Comparison of ENCODE assay signal across 16 mouse cellular contexts in the genomic region with DNA sequence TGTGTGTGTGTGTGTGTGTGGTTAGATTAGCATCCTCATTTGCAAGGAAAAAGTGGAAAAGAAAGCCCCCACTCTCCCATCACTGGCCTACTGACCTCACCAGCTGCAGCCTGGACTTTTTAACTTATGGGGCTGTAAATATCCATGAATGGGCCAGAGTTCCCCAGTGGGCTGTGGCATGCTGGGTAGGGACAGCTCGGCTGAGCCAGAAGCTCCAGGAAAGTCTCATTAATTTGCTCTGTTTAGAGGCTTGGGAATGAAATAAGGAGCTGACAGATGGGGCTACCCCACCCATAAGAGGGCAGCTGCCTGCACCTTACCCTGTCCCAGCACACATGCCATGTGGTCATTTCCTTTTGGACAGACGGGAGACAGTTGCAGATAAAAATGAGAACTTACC. TPM values are rescaled to one million over a fixed set of nuclear protein-coding genes. Genes with fewer than 3 reads are reported as not detected.
DNase-seq lines count a peak whose midpoint lies in the region; ATAC-seq lines count a peak whose summit lies in the region.
"Had no signal": no experiment of that assay in that cellular context is flagged by ENCODE, and none has a peak within 500 bp of the region (broad histone marks: within the 10 kb centered on the region; RNA-seq: fewer than 3 reads in every experiment).

No protein-coding gene starts in this region.

- no peak for DNase-seq in embryonic facial prominence, embryonic 11.5 days (ENCODE audit: low spot score)
- no peak for DNase-seq in embryonic facial prominence, embryonic 10.5 days (ENCODE audit: low spot score)
- DNase-seq in midbrain, embryonic 11.5 days (ENCODE audit: low spot score, missing footprints): no peak
- no peak for DNase-seq in lung, postnatal 25 days (ENCODE audit: low spot score)
- DNase-seq: cerebellum, adult 9-11 months; lung, postnatal 10 days had no signal

- 0 out of 2 replicates have a peak overlapping the region, but pooled peaks have one; percentile 16 for H3K27ac ChIP-seq in embryonic facial prominence, embryonic 11.5 days (replicated peaks; ENCODE audit: low read depth, low read length)
- H3K27ac ChIP-seq in embryonic facial prominence, embryonic 10.5 days (replicated peaks): no peak overlapping the region
- peak overlapping the region; percentile 94 for H3K27ac ChIP-seq in forebrain, embryonic 13.5 days
- H3K27ac ChIP-seq in midbrain, embryonic 11.5 days (ENCODE audit: low read depth, low read length): peak overlapping the region; percentile 85; the same call in 1 of the 2 replicates
- peak overlapping the region; percentile 90 for H3K27ac ChIP-seq in neural tube, embryonic 13.5 days (replicated peaks)
- H3K27ac ChIP-seq in kidney, embryonic 16.5 days (ENCODE audit: low read length): no peak overlapping the region
- H3K27ac ChIP-seq in heart, embryonic 11.5 days (ENCODE audit: low read depth, low read length): no peak overlapping the region
- H3K27ac ChIP-seq: embryonic facial prominence, embryonic 15.5 days; heart, embryonic 13.5 days; kidney, embryonic 15.5 days; left cerebral cortex, adult 2 months; limb, embryonic 13.5 days; liver, embryonic 15.5 days had no signal

- no peak overlapping the region for H3K9ac ChIP-seq in embryonic facial prominence, embryonic 11.5 days (replicated peaks; ENCODE audit: low read length)
- H3K9ac ChIP-seq in forebrain, embryonic 13.5 days: no peak overlapping the region
- H3K9ac ChIP-seq in midbrain, embryonic 11.5 days (ENCODE audit: low read length): no peak overlapping the region
- no peak overlapping the region for H3K9ac ChIP-seq in neural tube, embryonic 13.5 days
- H3K9ac ChIP-seq in kidney, embryonic 16.5 days (replicated peaks; ENCODE audit: low read length): no peak overlapping the region
- no peak overlapping the region for H3K9ac ChIP-seq in heart, embryonic 11.5 days (ENCODE audit: low read depth, low read length)
- H3K9ac ChIP-seq: embryonic facial prominence, embryonic 15.5 days; heart, embryonic 13.5 days; kidney, embryonic 15.5 days; limb, embryonic 13.5 days; liver, embryonic 15.5 days had no signal

- no peaks in the 10 kb centered on the region for H3K36me3 ChIP-seq in embryonic facial prominence, embryonic 11.5 days (replicated peaks; ENCODE audit: control insufficient read depth, insufficient read depth, low read depth, low read length)
- H3K36me3 ChIP-seq in embryonic facial prominence, embryonic 10.5 days (replicated peaks): no peaks in the 10 kb centered on the region
- peaks cover 10% of the 10 kb centered on the region for H3K36me3 ChIP-seq in forebrain, embryonic 13.5 days (ENCODE audit: poor library complexity, severe bottlenecking)
- H3K36me3 ChIP-seq in midbrain, embryonic 11.5 days (ENCODE audit: control insufficient read depth, insufficient read depth, low read length): no peaks in the 10 kb centered on the region
- no peaks in the 10 kb centered on the region for H3K36me3 ChIP-seq in neural tube, embryonic 13.5 days
- H3K36me3 ChIP-seq in kidney, embryonic 16.5 days (ENCODE audit: insufficient read depth, low read length): no peaks in the 10 kb centered on the region
- H3K36me3 ChIP-seq in heart, embryonic 11.5 days (ENCODE audit: control insufficient read depth, insufficient read depth, low read length): no peaks in the 10 kb centered on the region
- H3K36me3 ChIP-seq: embryonic facial prominence, embryonic 15.5 days; heart, embryonic 13.5 days; kidney, embryonic 15.5 days; limb, embryonic 13.5 days; liver, embryonic 15.5 days had no signal

- 39% methylated on average over 2 of the region's 2 CpGs for WGBS in embryonic facial prominence, embryonic 11.5 days
- 51% methylated on average over 2 of the region's 2 CpGs for WGBS in embryonic facial prominence, embryonic 10.5 days
- 14% methylated on average over 2 of the region's 2 CpGs for WGBS in forebrain, embryonic 13.5 days
- 45% methylated on average over 2 of the region's 2 CpGs for WGBS in midbrain, embryonic 11.5 days
- 6% methylated on average over 2 of the region's 2 CpGs for WGBS in neural tube, embryonic 13.5 days
- WGBS in kidney, embryonic 16.5 days: 23% methylated on average over 2 of the region's 2 CpGs
- WGBS in heart, embryonic 11.5 days (ENCODE audit: insufficient replicate concordance): 47% methylated on average over 2 of the region's 2 CpGs

- H3K9me3 ChIP-seq in embryonic facial prominence, embryonic 11.5 days (replicated peaks; ENCODE audit: control insufficient read depth, low read length): no peaks in the 10 kb centered on the region
- no peaks in the 10 kb centered on the region for H3K9me3 ChIP-seq in embryonic facial prominence, embryonic 10.5 days
- H3K9me3 ChIP-seq in forebrain, embryonic 13.5 days (replicated peaks): no peaks in the 10 kb centered on the region
- H3K9me3 ChIP-seq in midbrain, embryonic 11.5 days (ENCODE audit: control insufficient read depth, low read length): no peaks in the 10 kb centered on the region
- H3K9me3 ChIP-seq in neural tube, embryonic 13.5 days: no peaks in the 10 kb centered on the region
- H3K9me3 ChIP-seq in kidney, embryonic 16.5 days (ENCODE audit: low read length): no peaks in the 10 kb centered on the region
- no peaks in the 10 kb centered on the region for H3K9me3 ChIP-seq in heart, embryonic 11.5 days (replicated peaks; ENCODE audit: control insufficient read depth, low read length)
- H3K9me3 ChIP-seq: embryonic facial prominence, embryonic 15.5 days; heart, embryonic 13.5 days; kidney, embryonic 15.5 days; limb, embryonic 13.5 days; liver, embryonic 15.5 days had no signal

- ATAC-seq in embryonic facial prominence, embryonic 11.5 days (replicated peaks; ENCODE audit: insufficient number of reproducible peaks, low FRiP score, low TSS enrichment, low read depth): peak; percentile 46; the same call in 1 of the 2 replicates
- no peak for ATAC-seq in forebrain, embryonic 13.5 days
- peak; percentile 67 for ATAC-seq in midbrain, embryonic 11.5 days (ENCODE audit: low FRiP score)
- ATAC-seq in neural tube, embryonic 13.5 days (ENCODE audit: low read depth): peak; percentile 40; the same call in 1 of the 2 replicates
- ATAC-seq in kidney, embryonic 16.5 days (ENCODE audit: low FRiP score, low TSS enrichment): no peak
- ATAC-seq in heart, embryonic 11.5 days (replicated peaks; ENCODE audit: insufficient number of reproducible peaks, low FRiP score, low TSS enrichment): no peak

- no peaks in the 10 kb centered on the region for H3K27me3 ChIP-seq in embryonic facial prominence, embryonic 11.5 days (ENCODE audit: control insufficient read depth, insufficient read depth, low read length)
- H3K27me3 ChIP-seq in embryonic facial prominence, embryonic 10.5 days (replicated peaks; ENCODE audit: low read depth, poor library complexity, severe bottlenecking): peaks cover 15% of the 10 kb centered on the region; the same call in 1 of the 2 replicates
- H3K27me3 ChIP-seq in forebrain, embryonic 13.5 days: no peaks in the 10 kb centered on the region
- H3K27me3 ChIP-seq in midbrain, embryonic 11.5 days (ENCODE audit: control insufficient read depth, insufficient read depth, low read length): no peaks in the 10 kb centered on the region
- H3K27me3 ChIP-seq in neural tube, embryonic 13.5 days: no peaks in the 10 kb centered on the region
- no peaks in the 10 kb centered on the region for H3K27me3 ChIP-seq in kidney, embryonic 16.5 days (ENCODE audit: insufficient read depth, low read length)
- H3K27me3 ChIP-seq in heart, embryonic 11.5 days (ENCODE audit: control insufficient read depth, insufficient read depth, low read length): 0 out of 2 replicates have a peak, but pooled peaks cover 2% of the 10 kb centered on the region
- H3K27me3 ChIP-seq: embryonic facial prominence, embryonic 15.5 days had no signal

- H3K4me3 ChIP-seq in embryonic facial prominence, embryonic 11.5 days (ENCODE audit: low read depth, low read length): no peak overlapping the region
- H3K4me3 ChIP-seq in embryonic facial prominence, embryonic 10.5 days: no peak overlapping the region
- no peak overlapping the region for H3K4me3 ChIP-seq in forebrain, embryonic 13.5 days
- H3K4me3 ChIP-seq in midbrain, embryonic 11.5 days (ENCODE audit: low read depth, low read length): no peak overlapping the region
- no peak overlapping the region for H3K4me3 ChIP-seq in neural tube, embryonic 13.5 days
- H3K4me3 ChIP-seq in kidney, embryonic 16.5 days (ENCODE audit: low read length): no peak overlapping the region
- H3K4me3 ChIP-seq in heart, embryonic 11.5 days (ENCODE audit: low read depth, low read length): no peak overlapping the region
- H3K4me3 ChIP-seq: embryonic facial prominence, embryonic 15.5 days; heart, embryonic 13.5 days; kidney, embryonic 15.5 days; left cerebral cortex, adult 2 months; limb, embryonic 13.5 days; liver, embryonic 15.5 days had no signal

- no peak overlapping the region for H3K4me2 ChIP-seq in embryonic facial prominence, embryonic 11.5 days (ENCODE audit: low read depth, low read length)
- no peak overlapping the region for H3K4me2 ChIP-seq in forebrain, embryonic 13.5 days
- H3K4me2 ChIP-seq in midbrain, embryonic 11.5 days: no peak overlapping the region
- no peak overlapping the region for H3K4me2 ChIP-seq in neural tube, embryonic 13.5 days
- no peak overlapping the region for H3K4me2 ChIP-seq in kidney, embryonic 16.5 days (replicated peaks; ENCODE audit: low read depth, low read length)
- no peak overlapping the region for H3K4me2 ChIP-seq in heart, embryonic 11.5 days
- H3K4me2 ChIP-seq: embryonic facial prominence, embryonic 15.5 days; heart, embryonic 13.5 days; kidney, embryonic 15.5 days; limb, embryonic 13.5 days; liver, embryonic 15.5 days had no signal

- H3K4me1 ChIP-seq in embryonic facial prominence, embryonic 11.5 days (ENCODE audit: control insufficient read depth, insufficient read depth, low read length): no peaks in the 10 kb centered on the region; the same call in 1 of the 2 replicates
- peaks cover 48% of the 10 kb centered on the region for H3K4me1 ChIP-seq in embryonic facial prominence, embryonic 10.5 days
- peaks cover 75% of the 10 kb centered on the region for H3K4me1 ChIP-seq in forebrain, embryonic 13.5 days
- H3K4me1 ChIP-seq in midbrain, embryonic 11.5 days (ENCODE audit: control insufficient read depth, insufficient read depth, low read length): peaks cover 42% of the 10 kb centered on the region
- peaks cover 80% of the 10 kb centered on the region for H3K4me1 ChIP-seq in neural tube, embryonic 13.5 days (replicated peaks)
- H3K4me1 ChIP-seq in kidney, embryonic 16.5 days (ENCODE audit: insufficient read depth, low read length): no peaks in the 10 kb centered on the region
- no peaks in the 10 kb centered on the region for H3K4me1 ChIP-seq in heart, embryonic 11.5 days (ENCODE audit: control insufficient read depth, insufficient read depth, low read length)
- H3K4me1 ChIP-seq: heart, embryonic 13.5 days; limb, embryonic 13.5 days; liver, embryonic 15.5 days had no signal

RNA-seq across cellular contexts. Expression of gene Rhbdl3, which starts 11.3 kb away (rescaled TPM):
- 3.2 and 4.0 TPM in 2 replicates for polyA plus RNA-seq in embryonic facial prominence, embryonic 11.5 days (2014; fragmentation: Nextera tagmentation; extraction: Ambion mirVana)
- 2.1 and 3.7 TPM in 2 replicates for polyA plus RNA-seq in embryonic facial prominence, embryonic 10.5 days (2016; fragmentation: Nextera tagmentation; extraction: Ambion mirVana)
- 24.9 and 27.5 TPM in 2 replicates for polyA plus RNA-seq in forebrain, embryonic 13.5 days (2015; fragmentation: Nextera tagmentation; extraction: Ambion mirVana)
- polyA plus RNA-seq in midbrain, embryonic 11.5 days (2014; fragmentation: Nextera tagmentation; extraction: Ambion mirVana): 14.9 and 15.2 TPM in 2 replicates
- polyA plus RNA-seq in neural tube, embryonic 13.5 days (2015; fragmentation: Nextera tagmentation; extraction: Ambion mirVana): 16.3 and 16.6 TPM in 2 replicates
- polyA plus RNA-seq in kidney, embryonic 16.5 days (2015; fragmentation: Nextera tagmentation; extraction: Ambion mirVana): 2.4 TPM in 2 replicates
- 0.27 and 0.35 TPM in 2 replicates for polyA plus RNA-seq in heart, embryonic 11.5 days (2014; fragmentation: Nextera tagmentation; extraction: Ambion mirVana)

Comparison
In these comparisons a context has a peak if more than half of its experiments do, and no peak if none do; other contexts are left out.
1. H3K27ac ChIP-seq: peak in embryonic facial prominence, embryonic 11.5 days (single experiment), forebrain, embryonic 13.5 days (single experiment), midbrain, embryonic 11.5 days (single experiment) and neural tube, embryonic 13.5 days (single experiment); none in embryonic facial prominence, embryonic 10.5 days (single experiment), kidney, embryonic 16.5 days (single experiment) and heart, embryonic 11.5 days (single experiment).
2. ATAC-seq: peak in embryonic facial prominence, embryonic 11.5 days (single experiment), midbrain, embryonic 11.5 days (single experiment) and neural tube, embryonic 13.5 days (single experiment); none in forebrain, embryonic 13.5 days (single experiment), kidney, embryonic 16.5 days (single experiment) and heart, embryonic 11.5 days (single experiment).